Mouse (Mus musculus) WW6 (cell line): ENCODE data around the gene Klc2.

Source experiments
- DNase-seq: peaks from one replicate; pipeline ENCODE4 v3.0.0-alpha.2; 2013; ENCODE audit warnings: low read depth, low spot score

Klc2 gene

GRCm38 (mm10) chr19:5072389-5073019 lies 45.9 kb downstream of the Klc2 start:
- no peak for DNase-seq

DNA sequence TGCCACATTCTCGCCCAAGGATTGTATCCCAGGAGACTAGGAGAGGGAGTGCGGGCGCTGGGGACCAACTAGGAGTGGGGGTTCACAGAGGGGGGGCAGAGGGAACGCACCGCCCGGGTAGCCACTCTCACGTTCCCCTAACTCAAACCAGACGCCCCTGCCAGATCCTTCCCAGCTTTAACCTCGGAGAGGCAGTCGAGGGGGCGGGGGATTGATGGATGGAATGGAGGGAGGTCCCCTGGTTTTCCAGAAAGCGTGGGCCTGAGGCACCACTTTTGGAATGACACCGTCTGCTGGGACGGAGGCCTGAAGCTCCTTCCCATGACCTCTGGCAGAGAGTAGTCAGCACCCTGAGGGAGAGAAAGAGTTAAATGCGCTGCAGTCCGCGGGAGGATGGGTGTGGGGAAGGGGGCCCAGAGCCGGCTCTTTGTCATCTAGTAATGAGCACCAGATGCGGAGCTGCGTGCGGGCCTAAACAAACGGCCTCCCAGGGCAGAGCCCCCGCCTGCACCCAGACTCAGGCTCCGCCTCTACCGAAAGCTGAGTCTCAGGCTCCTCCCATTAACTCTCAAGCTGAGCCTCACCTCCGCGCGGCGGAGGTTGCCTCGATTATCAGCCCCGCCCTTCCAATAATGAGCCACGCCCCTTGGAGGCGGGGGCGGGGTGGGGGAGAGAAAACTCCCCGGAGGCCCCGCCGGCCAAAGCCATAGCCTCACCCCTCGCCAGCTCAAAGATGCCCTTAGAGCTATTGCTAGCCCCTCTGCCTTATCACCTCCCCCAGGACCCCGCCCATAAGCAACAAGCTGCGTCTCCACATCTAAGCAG lies 46.6 kb downstream of the Klc2 start:
- DNase-seq = no peak

DNA sequence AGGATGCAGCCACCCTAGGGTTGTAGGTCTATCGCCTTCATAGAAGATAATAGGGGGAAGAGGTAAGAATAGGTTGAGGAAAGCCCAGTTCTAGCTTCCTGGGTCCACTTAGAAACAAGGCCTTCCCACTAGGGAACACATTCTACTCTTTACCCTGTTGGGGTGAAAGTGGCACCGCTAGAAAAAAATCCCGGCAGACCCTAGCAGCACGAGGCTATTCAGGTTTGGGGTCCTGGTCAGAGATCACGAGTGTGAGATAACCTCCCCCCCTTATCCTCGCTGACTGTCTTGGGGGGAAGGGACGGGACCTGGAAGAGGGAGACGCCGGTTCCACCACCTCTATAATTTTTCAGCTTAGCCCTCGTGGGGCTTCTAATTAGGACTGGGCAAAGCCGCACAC lies 47.3 kb downstream of the Klc2 start:
- no peak for DNase-seq

- DNase-seq = no peak
Measured at GRCm38 (mm10) chr19:5069978-5070377, 48.4 kb downstream of the Klc2 start.

DNA sequence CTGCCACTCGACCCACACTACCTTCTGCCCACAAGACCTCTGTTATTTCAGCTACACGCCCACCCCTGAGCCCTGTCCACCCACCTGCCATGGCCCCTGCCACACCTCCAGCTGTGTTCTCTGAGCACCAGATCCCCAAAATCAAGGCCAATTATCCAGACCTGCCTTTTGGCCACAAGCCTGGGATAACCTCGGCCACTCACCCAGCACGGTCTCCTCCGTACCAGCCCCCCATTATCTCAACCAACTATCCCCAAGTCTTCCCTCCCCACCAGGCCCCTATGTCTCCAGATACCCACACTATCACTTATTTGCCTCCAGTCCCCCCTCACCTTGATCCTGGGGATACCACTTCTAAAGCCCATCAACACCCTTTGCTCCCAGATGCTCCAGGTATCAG lies 48.9 kb downstream of the Klc2 start:
- DNase-seq = no peak

DNA sequence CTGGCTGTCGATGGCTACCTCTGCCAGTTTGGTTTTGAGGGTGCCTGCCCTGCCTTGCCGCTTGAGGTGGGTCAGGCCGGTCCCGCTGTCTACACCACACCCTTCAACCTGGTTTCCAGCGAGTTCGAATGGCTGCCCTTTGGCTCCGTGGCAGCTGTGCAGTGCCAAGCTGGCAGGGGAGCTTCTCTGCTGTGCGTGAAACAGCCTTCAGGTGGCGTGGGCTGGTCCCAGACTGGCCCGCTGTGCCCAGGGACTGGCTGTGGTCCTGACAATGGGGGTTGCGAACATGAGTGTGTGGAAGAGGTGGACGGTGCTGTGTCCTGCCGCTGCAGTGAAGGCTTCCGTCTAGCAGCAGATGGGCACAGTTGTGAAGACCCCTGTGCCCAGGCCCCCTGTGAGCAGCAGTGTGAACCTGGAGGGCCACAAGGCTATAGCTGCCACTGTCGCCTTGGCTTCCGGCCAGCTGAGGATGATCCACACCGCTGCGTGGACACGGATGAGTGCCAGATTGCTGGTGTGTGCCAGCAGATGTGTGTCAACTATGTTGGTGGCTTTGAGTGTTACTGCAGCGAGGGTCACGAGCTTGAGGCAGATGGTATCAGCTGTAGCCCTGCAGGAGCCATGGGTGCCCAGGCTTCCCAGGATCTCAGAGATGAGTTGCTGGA lies 49.7 kb downstream of the Klc2 start:
- no peak for DNase-seq

DNA sequence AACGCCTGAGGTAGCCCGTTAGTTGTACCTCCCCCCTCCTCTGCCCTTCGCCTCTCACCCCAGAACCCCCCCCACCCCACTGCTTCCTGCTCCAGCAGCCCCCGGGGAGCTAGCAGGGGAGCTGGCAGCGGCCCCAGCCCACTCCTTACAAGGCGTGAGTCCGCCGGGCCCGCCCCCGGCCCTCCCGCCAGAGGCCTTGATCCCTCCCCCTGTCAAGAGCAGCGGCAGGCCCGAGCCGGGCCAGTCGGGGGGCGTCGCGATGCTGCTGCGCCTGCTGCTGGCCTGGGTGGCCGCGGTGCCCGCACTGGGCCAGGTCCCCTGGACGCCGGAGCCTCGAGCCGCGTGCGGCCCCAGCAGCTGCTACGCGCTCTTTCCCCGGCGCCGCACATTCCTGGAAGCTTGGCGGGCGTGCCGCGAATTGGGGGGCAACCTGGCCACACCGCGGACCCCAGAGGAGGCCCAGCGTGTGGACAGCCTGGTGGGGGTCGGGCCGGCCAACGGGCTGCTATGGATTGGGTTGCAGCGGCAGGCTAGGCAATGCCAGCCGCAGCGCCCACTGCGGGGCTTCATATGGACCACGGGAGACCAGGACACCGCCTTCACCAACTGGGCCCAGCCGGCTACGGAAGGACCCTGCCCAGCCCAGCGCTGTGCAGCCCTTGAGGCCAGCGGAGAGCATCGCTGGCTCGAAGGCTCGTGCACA lies 50.3 kb downstream of the Klc2 start, which contains the start of gene Cd248:
Gene Cd248 (plus strand): TSS at position 212 of the 703 bp plus-strand sequence.
- DNase-seq = no peak

DNA sequence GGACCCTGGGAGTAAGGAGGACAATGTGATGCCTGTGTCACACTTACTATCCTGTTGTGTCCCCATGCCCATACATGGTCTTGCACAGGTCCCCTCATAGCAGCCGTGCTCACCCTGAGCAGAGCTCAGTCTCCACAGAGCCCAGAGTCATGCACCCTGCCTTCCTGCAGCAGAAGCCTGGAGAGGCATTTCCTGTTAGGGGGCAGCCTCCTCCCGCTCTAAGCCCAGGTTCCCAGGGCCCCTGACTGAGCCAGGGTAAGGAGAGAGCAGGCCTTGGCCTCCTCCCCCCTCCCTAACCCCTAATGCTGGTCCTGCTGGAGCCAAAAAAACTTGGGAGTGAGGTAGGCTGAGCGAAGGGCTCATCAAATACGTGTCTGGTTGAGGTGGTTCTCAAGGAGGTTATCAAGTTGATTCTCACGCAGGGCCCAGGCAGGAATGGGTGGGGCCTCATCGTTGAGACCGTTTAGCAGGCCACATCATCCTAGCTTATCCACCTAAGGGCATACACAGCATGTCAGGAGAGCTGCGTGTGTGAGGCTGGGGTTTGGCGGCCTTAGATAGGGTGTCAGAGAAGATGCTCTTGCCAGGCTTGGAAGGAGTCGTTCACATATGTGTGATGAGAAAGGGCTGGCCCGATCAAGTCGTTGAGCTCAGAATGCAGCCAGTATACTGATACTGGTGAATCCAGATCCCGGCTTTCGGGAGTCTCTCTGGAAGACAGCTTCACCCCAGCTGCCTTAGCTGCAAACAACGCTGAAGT lies 51.1 kb downstream of the Klc2 start:
- no peak for DNase-seq

GRCm38 (mm10) chr19:5065104-5065503 lies 53.3 kb downstream of the Klc2 start:
- DNase-seq = no peak

DNA sequence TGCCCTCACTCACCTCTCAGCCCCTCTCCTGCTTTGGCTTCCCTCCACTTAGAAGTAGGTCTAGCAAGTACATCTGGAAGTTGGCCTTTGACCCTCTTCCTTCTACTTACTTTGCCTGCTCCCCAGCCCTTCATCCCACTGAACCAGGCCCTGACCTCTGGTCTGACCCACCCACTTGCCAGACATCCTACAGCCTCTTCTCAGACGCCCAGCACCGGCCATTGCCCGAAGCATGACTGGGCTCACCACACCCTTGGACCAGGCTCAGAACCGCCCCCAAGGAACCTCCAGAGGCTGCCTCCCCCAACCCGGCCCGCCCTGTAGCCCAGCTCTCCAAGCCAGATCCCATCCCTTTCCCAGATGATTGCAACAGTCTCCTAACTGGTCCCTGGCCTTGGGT lies 55.9 kb downstream of the Klc2 start:
- no peak for DNase-seq

DNA sequence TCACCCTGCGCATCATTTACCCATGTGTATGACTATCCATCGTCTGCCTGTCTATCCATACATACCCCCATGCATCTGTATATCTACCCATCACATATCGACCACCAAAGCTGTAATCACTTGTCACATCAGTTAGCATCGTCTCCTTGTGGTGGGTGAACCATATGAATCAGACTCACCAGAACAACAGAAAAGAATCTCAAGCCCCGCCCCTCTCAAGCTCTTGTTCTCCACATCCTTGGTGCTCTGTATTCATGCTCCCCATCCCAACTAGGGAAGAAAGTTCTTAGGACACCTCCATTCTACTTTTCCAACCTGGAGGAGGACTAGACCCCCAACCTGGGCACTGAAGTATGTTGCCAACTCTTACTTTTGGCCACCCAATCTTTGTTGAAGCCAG lies 56.3 kb downstream of the Klc2 start:
- DNase-seq = no peak

- no peak for DNase-seq
Measured at GRCm38 (mm10) chr19:5060365-5061330, 57.7 kb downstream of the Klc2 start.

DNA sequence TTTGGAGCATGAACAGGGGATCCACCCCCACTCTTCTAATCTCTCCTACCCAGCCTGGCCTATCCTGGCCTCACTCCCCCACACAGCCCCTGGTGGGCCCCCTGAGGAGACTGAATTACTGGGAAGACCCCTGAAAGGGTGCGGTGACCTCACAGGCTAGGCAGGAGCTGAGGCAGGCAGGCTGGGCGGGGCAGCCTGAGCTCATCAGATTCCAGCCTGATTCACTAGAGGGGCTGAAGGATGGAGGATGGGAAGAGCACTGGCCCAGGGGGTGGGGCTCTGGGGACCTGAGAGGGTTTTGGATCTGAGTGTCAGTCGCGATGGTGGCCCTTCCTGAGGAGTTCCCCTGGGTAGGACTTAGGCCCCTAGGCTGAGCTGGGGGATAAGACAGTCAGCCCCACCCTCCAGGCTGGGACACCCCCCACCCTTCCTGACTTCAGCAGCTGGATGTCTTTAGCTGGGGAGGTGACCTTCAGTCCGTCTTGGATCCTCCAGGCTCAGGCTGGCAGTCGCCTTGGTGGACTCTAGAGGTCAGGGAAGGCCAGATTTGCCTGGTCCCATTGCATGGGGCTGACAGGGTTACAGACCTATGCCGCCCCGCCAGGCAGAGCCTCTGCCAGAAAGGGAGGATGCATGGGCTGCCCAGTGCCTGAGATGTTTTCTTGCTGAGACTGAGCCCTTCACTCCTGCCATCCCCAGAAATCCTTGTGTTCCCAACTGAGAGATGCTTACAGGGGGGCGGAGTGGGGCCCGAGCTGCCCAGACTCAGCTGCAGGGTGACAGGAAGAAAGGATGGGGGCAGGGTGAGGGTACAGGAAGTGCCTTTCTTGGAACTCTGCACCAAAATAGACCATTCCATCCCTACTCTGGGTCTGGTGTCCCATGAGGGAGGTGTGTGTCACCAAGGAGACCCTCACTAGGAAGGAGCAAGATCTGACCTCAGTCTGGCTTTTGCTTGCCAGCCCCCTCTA lies 59.3 kb downstream of the Klc2 start:
- no peak for DNase-seq

GRCm38 (mm10) chr19:5057876-5058775 lies 60.2 kb downstream of the Klc2 start:
- no peak for DNase-seq
